Comparison of ENCODE assay signal across 15 mouse cellular contexts in the genomic region with DNA sequence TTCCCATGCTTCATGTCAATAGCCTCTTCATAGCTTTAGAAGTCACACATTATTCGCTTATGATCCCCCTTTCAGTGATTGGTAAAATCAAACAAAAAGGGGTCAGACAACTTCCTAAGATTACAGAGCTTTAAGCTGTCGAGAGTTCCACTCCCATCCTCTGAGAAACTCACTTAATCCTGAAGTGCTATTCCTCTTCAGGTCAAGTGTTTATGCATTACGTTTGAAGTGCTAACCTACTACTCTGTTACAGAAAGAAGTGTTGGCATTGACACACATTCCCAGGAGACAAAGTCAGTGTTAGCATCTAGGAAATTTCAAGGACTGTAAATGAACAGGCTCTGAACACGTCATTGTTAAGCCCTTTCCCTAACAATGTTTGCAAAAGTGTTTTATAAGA.
"Had no signal": no experiment of that assay in that cellular context is flagged by ENCODE, and none has a peak within 500 bp of the region (broad histone marks: within the 10 kb centered on the region; RNA-seq: fewer than 3 reads in every experiment).

No protein-coding gene starts in this region.

- H3K4me2 ChIP-seq: limb, embryonic 15.5 days; liver, embryonic 12.5 days; midbrain, embryonic 12.5 days; neural tube, embryonic 12.5 days had no signal

- DNase-seq: midbrain, embryonic 14.5 days; retina, postnatal 1 day; right cerebral cortex, adult 18-20 months; right cerebral cortex, postnatal 25 days; right cerebral cortex, postnatal 4 days; spleen, adult 18-20 months; thymus, adult 18-20 months; thymus, postnatal 14 days; thymus, postnatal 36 days had no signal

- H3K9ac ChIP-seq: limb, embryonic 15.5 days; liver, embryonic 12.5 days; liver, embryonic 14.5 days; midbrain, embryonic 12.5 days; neural tube, embryonic 12.5 days had no signal

- H3K4me3 ChIP-seq: limb, embryonic 15.5 days; liver, embryonic 12.5 days; midbrain, embryonic 10.5 days; midbrain, embryonic 12.5 days; neural tube, embryonic 12.5 days had no signal

- H3K4me1 ChIP-seq: limb, embryonic 15.5 days; liver, embryonic 12.5 days; midbrain, embryonic 10.5 days; midbrain, embryonic 12.5 days; neural tube, embryonic 12.5 days had no signal

- H3K36me3 ChIP-seq: limb, embryonic 15.5 days; liver, embryonic 12.5 days; midbrain, embryonic 10.5 days; midbrain, embryonic 12.5 days; neural tube, embryonic 12.5 days had no signal

- H3K9me3 ChIP-seq: limb, embryonic 15.5 days; liver, embryonic 12.5 days; midbrain, embryonic 10.5 days; midbrain, embryonic 12.5 days; neural tube, embryonic 12.5 days had no signal

- H3K27ac ChIP-seq: limb, embryonic 15.5 days; liver, embryonic 12.5 days; liver, embryonic 14.5 days; midbrain, embryonic 10.5 days; midbrain, embryonic 12.5 days; neural tube, embryonic 12.5 days had no signal

- ATAC-seq: liver, embryonic 12.5 days had no signal

- H3K27me3 ChIP-seq: limb, embryonic 15.5 days; liver, embryonic 12.5 days; midbrain, embryonic 12.5 days; neural tube, embryonic 12.5 days had no signal
